Mouse (Mus musculus) colon, adult 2 months (tissue): Measurements from ENCODE around the gene Lgi1. TPM values are rescaled to one million over a fixed set of nuclear protein-coding genes. Genes with fewer than 3 reads are reported as not detected.

Source experiments
- polyA plus RNA-seq: library from polyadenylated mRNA; depleted of rRNA; stranded (reverse); fragments of >200 nt; gene quantifications from 2 replicates; pipeline ENCODE4 v1.2.3, GENCODE M21; 2012; rRNA removed

The Lgi1 gene
- 0.03 and 0.05 TPM in 2 replicates for polyA plus RNA-seq

GRCm38 (mm10) chr19:38264505-38265500, at the start of gene Lgi1:
TSS of gene Lgi1 (plus strand) at chr19:38264536.

GRCm38 (mm10) chr19:38223905-38224684, 40.2 kb upstream of the Lgi1 start, which contains the start of gene Fra10ac1:
TSS of gene Fra10ac1 (minus strand) at chr19:38224156.

Other genes starting within 250 kb of the Lgi1 start
- 14.4 and 20.9 TPM in 2 replicates for gene Myof, start 221.0 kb upstream of the Lgi1 start, polyA plus RNA-seq
- 1.2 and 1.6 TPM in 2 replicates for gene Cep55, start 209.5 kb upstream of the Lgi1 start, polyA plus RNA-seq
- 77.9 and 151 TPM in 2 replicates for gene Ffar4, start 167.5 kb upstream of the Lgi1 start, polyA plus RNA-seq
- gene Rbp4, start 139.3 kb upstream of the Lgi1 start, polyA plus RNA-seq, result 47.2 and 56.3 TPM in 2 replicates
- not detected in 2 replicates for gene Pde6c, start 131.8 kb upstream of the Lgi1 start, polyA plus RNA-seq
- gene Fra10ac1, start 40.4 kb upstream of the Lgi1 start, polyA plus RNA-seq, result 2.3 and 2.7 TPM in 2 replicates
- 25.1 and 30.7 TPM in 2 replicates for gene Slc35g1, start 131.4 kb downstream of the Lgi1 start, polyA plus RNA-seq
- gene Plce1, start 216.6 kb downstream of the Lgi1 start, polyA plus RNA-seq, result 20.9 and 26.4 TPM in 2 replicates